Mouse (Mus musculus) G1E (cell line): ENCODE measurements around the gene C1qc. TPM values are rescaled to one million over a fixed set of nuclear protein-coding genes. Genes with fewer than 3 reads are reported as not detected.

Experiments
- ATAC-seq: 2 replicates; pipeline ENCODE4 v1.8.0; 2016; ENCODE audit warnings: mild to moderate bottlenecking; ENCODE audit not compliant: insufficient number of reproducible peaks, poor library complexity, low FRiP score, severe bottlenecking; ENCODE audit errors: extremely low read depth
- DNase-seq: peaks from one replicate; pipeline ENCODE4 v3.0.0; 2012; ENCODE audit warnings: low spot score
- H3K27me3 ChIP-seq: 2 replicates; pipeline ENCODE4 v1.6.1; 2012; ENCODE audit warnings: mild to moderate bottlenecking, low read length, inconsistent platforms; ENCODE audit not compliant: insufficient read depth
- H3K36me3 ChIP-seq: replicated peaks from 2 replicates; pipeline ENCODE3; 2012; ENCODE audit warnings: mild to moderate bottlenecking, inconsistent platforms
- H3K4me1 ChIP-seq: 2 replicates; pipeline ENCODE4 v1.6.1; 2012; ENCODE audit warnings: low read depth, low read length, inconsistent platforms, mixed read lengths; ENCODE audit not compliant: insufficient read depth
- H3K4me3 ChIP-seq: 2 replicates; pipeline ENCODE4 v1.5.1; 2012; ENCODE audit warnings: low read depth, mild to moderate bottlenecking, inconsistent platforms, low read length, moderate library complexity, mixed read lengths
- H3K9me3 ChIP-seq: replicated peaks from 2 replicates; pipeline ENCODE4 v1.6.1; 2012; ENCODE audit warnings: inconsistent platforms
- CTCF ChIP-seq: IDR thresholded peaks from 2 replicates; pipeline ENCODE4 v1.5.1; 2012; ENCODE audit warnings: low read depth, low read length, inconsistent platforms, mixed read lengths
- GATA1 ChIP-seq: IDR thresholded peaks from 2 replicates; pipeline ENCODE4 v1.6.1; 2012; ENCODE audit warnings: borderline replicate concordance, low read length, inconsistent platforms, mixed read lengths
- GATA2 ChIP-seq: IDR thresholded peaks from 2 replicates; pipeline ENCODE4 v1.6.1; 2012; ENCODE audit warnings: low read depth, low read length, inconsistent platforms, borderline replicate concordance
- POLR2AphosphoS5 ChIP-seq: IDR thresholded peaks from 2 replicates; pipeline ENCODE4 v1.6.1; 2012; ENCODE audit warnings: low read depth, low read length, inconsistent platforms; ENCODE audit not compliant: insufficient replicate concordance
- TAL1 ChIP-seq: conservative IDR thresholded peaks from 2 replicates; pipeline ENCODE4 v1.6.1; 2012; ENCODE audit warnings: low read depth, low read length, inconsistent platforms, mixed read lengths
- polyA plus RNA-seq: library from polyadenylated mRNA; stranded (reverse); fragments of >175 nt; gene quantifications from 2 replicates; pipeline ENCODE4 v1.2.3, GENCODE M21; 2012
- total RNA-seq, 2 experiments: library from RNA; stranded (forward) in 1 of 2; stranded (reverse) in 1 of 2; fragments of 200-1000 nt in 1 of 2; fragments of >200 nt in 1 of 2; fragmentation: Nextera tagmentation in 1 of 2; gene quantifications; 2 replicates each; pipeline ENCODE4 v1.2.3; 2014 to 2017

C1qc gene
- total and polyA plus RNA-seq, 3 experiments: 0.04 to 0.49 TPM; not detected in 1

GRCm38 (mm10) chr4:136878601-136879000, 14.3 kb downstream of the C1qc start:
- Histone ChIP-seq H3K36me3 (no peaks in the 10 kb centered on the region), H3K4me1 (no peaks in the 10 kb centered on the region), H3K4me3 (no peak overlapping the region), H3K9me3 (no peaks in the 10 kb centered on the region), H3K27me3 (no peaks in the 10 kb centered on the region)
- ATAC-seq (no peak), DNase-seq (no peak)
- TF ChIP-seq TAL1 (no peak), GATA1 (no peak), GATA2 (no peak), POLR2AphosphoS5 (no peak), CTCF (no peak)

GRCm38 (mm10) chr4:136878171-136878570, 14.7 kb downstream of the C1qc start:
- no peak for TF ChIP-seq CTCF
- Histone ChIP-seq H3K27me3 (no peaks in the 10 kb centered on the region), H3K36me3 (no peaks in the 10 kb centered on the region), H3K9me3 (no peaks in the 10 kb centered on the region), H3K4me1 (no peaks in the 10 kb centered on the region), H3K4me3 (no peak overlapping the region)
- no peak for DNase-seq
- no peak for ATAC-seq

- Histone ChIP-seq H3K4me1 (no peaks in the 10 kb centered on the region), H3K27me3 (no peaks in the 10 kb centered on the region), H3K4me3 (no peak overlapping the region), H3K9me3 (no peaks in the 10 kb centered on the region), H3K36me3 (no peaks in the 10 kb centered on the region)
- ATAC-seq (no peak), DNase-seq (no peak)
- TF ChIP-seq TAL1: no peak
- TF ChIP-seq GATA2: no peak
- TF ChIP-seq CTCF: no peak
- TF ChIP-seq GATA1: no peak
- no peak for TF ChIP-seq POLR2AphosphoS5
These were observed 15.9 kb downstream of the C1qc start for GRCm38 (mm10) chr4:136876971-136877370.

GRCm38 (mm10) chr4:136875012-136875411, 17.9 kb downstream of the C1qc start:
- no peak for DNase-seq
- TF ChIP-seq CTCF (no peak), POLR2AphosphoS5 (no peak), GATA1 (no peak), TAL1 (no peak), GATA2 (no peak)

GRCm38 (mm10) chr4:136868371-136868770, 24.5 kb downstream of the C1qc start:
- Histone ChIP-seq H3K27me3 (peaks cover 2% of the 10 kb centered on the region; the same call in 1 of the 2 replicates), H3K4me3 (no peak overlapping the region)
- TF ChIP-seq CTCF (no peak), POLR2AphosphoS5 (no peak), GATA1 (no peak), GATA2 (no peak), TAL1 (no peak)

More at GRCm38 (mm10) chr4:136875012-136875411, 17.9 kb downstream of the C1qc start:
- no peaks in the 10 kb centered on the region for H3K9me3 ChIP-seq
- H3K4me3 ChIP-seq: no peak overlapping the region
- no peaks in the 10 kb centered on the region for H3K27me3 ChIP-seq
- H3K4me1 ChIP-seq: no peaks in the 10 kb centered on the region
- H3K36me3 ChIP-seq: no peaks in the 10 kb centered on the region
- ATAC-seq: no peak

GRCm38 (mm10) chr4:136867690-136868345, 25.0 kb downstream of the C1qc start:
- DNase-seq (no peak), ATAC-seq (no peak)
- Histone ChIP-seq H3K9me3 (peaks cover 4% of the 10 kb centered on the region), H3K4me1 (no peaks in the 10 kb centered on the region), H3K27me3 (peaks cover 2% of the 10 kb centered on the region; the same call in 1 of the 2 replicates), H3K4me3 (no peak overlapping the region), H3K36me3 (no peaks in the 10 kb centered on the region)
- TF ChIP-seq POLR2AphosphoS5: no peak
- no peak for TF ChIP-seq GATA1
- no peak for TF ChIP-seq CTCF
- no peak for TF ChIP-seq GATA2
- no peak for TF ChIP-seq TAL1

More at GRCm38 (mm10) chr4:136868371-136868770, 24.5 kb downstream of the C1qc start:
- no peak for DNase-seq
- ATAC-seq: no peak
- Histone ChIP-seq H3K9me3 (peaks cover 4% of the 10 kb centered on the region), H3K36me3 (no peaks in the 10 kb centered on the region), H3K4me1 (no peaks in the 10 kb centered on the region)

GRCm38 (mm10) chr4:136865531-136865930, 27.3 kb downstream of the C1qc start:
- TF ChIP-seq POLR2AphosphoS5 (no peak), GATA2 (no peak), CTCF (no peak), TAL1 (no peak), GATA1 (no peak)
- H3K36me3 ChIP-seq: no peaks in the 10 kb centered on the region
- no peaks in the 10 kb centered on the region for H3K4me1 ChIP-seq
- DNase-seq (no peak), ATAC-seq (no peak)
- H3K27me3 ChIP-seq: peaks cover 2% of the 10 kb centered on the region; the same call in 1 of the 2 replicates
- no peak overlapping the region for H3K4me3 ChIP-seq
- H3K9me3 ChIP-seq: peaks cover 4% of the 10 kb centered on the region
